Mouse (Mus musculus): ENCODE data around the gene Samsn1. TPM values are rescaled to one million over a fixed set of nuclear protein-coding genes. Genes with fewer than 3 reads are reported as not detected.

The Samsn1 gene
- polyA plus RNA-seq, 1 experiment from 2014 or later, result 0.81 TPM

- Histone ChIP-seq H3K4me2 (replicated peaks; ENCODE audit: low read depth) (no peak overlapping the region), H3K9me3 (ENCODE audit: control insufficient read depth, low read length) (no peaks in the 10 kb centered on the region), H3K9ac (ENCODE audit: low read length) (no peak overlapping the region), H3K27ac (replicated peaks) (no peak overlapping the region), H3K36me3 (ENCODE audit: control insufficient read depth, insufficient read depth, low read length) (no peaks in the 10 kb centered on the region), H3K4me1 (replicated peaks; ENCODE audit: control insufficient read depth, insufficient read depth) (no peaks in the 10 kb centered on the region), H3K27me3 (ENCODE audit: control insufficient read depth, insufficient read depth, low read length) (no peaks in the 10 kb centered on the region), H3K4me3 (ENCODE audit: low read depth, low read length) (no peak overlapping the region)
- 73% methylated on average over 2 of the region's 2 CpGs for WGBS
- ATAC-seq (ENCODE audit: low FRiP score, low TSS enrichment), result no peak
- TF ChIP-seq CTCF (IDR thresholded peaks at IDR 0.05; ENCODE audit: low read depth) (no peak), EP300 (optimal IDR thresholded peaks at IDR 0.05) (no peak)
- no peak for DNase-seq (ENCODE audit: low spot score)
Observed at GRCm38 (mm10) chr16:75852485-75852884, 169.6 kb downstream of the Samsn1 start.

DNA sequence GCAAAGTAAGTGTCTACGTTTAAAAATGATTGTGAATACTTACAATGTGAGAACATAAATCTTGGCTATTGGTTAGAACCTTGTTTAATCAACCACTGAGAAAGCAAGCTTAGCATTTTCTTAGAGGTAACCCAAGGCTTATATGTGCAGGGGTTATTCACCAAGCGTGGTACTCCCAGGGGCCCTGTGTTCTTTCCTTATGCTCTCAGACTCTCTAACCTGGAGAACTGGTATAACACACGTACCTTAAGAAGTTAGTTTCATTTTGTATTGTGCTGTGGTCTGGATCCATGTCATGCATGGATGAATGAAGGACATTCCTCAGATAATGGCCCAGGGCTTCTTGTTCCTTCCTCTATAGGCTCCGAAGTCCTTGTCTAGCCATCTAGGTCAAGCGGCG is 173.0 kb downstream of the Samsn1 start:
- DNase-seq (ENCODE audit: low spot score) (no peak), ATAC-seq (ENCODE audit: low FRiP score, low TSS enrichment) (no peak)
- H3K9me3 ChIP-seq (ENCODE audit: control insufficient read depth, low read length), result no peaks in the 10 kb centered on the region
- H3K4me1 ChIP-seq (replicated peaks; ENCODE audit: control insufficient read depth, insufficient read depth), result no peaks in the 10 kb centered on the region
- TF ChIP-seq EP300 (optimal IDR thresholded peaks at IDR 0.05), result no peak
- TF ChIP-seq CTCF (IDR thresholded peaks at IDR 0.05; ENCODE audit: low read depth), result no peak
- no peaks in the 10 kb centered on the region for H3K36me3 ChIP-seq (ENCODE audit: control insufficient read depth, insufficient read depth, low read length)
- H3K4me2 ChIP-seq (replicated peaks; ENCODE audit: low read depth), result no peak overlapping the region
- no peak overlapping the region for H3K9ac ChIP-seq (ENCODE audit: low read length)
- H3K27me3 ChIP-seq (ENCODE audit: control insufficient read depth, insufficient read depth, low read length), result no peaks in the 10 kb centered on the region
- H3K27ac ChIP-seq (replicated peaks), result no peak overlapping the region
- H3K4me3 ChIP-seq (ENCODE audit: low read depth, low read length), result no peak overlapping the region
- 89% methylated on average over 6 of the region's 6 CpGs for WGBS

DNA sequence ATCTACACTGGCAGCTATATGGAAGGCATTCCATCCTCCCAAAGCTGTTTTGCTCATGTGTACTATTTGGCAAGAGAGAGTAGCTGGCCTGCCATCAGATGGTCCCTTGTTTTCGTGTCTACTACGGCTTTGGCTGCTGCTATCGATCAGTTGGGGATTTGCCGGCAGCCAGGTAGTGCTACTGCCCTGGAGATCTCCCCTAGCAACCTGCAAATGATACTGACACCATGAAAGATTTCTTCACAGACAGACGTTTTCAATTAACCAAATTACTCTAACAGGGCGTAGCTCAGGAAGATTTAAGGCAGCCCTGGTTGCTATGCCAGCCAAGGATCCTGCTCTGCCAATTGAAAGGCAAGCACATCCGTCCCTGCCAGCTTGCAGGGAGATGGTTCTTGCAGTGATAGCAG is 178.4 kb downstream of the Samsn1 start:
- H3K4me2 ChIP-seq (replicated peaks; ENCODE audit: low read depth), result no peak overlapping the region
- ATAC-seq (ENCODE audit: low FRiP score, low TSS enrichment), result no peak
- no peaks in the 10 kb centered on the region for H3K4me1 ChIP-seq (replicated peaks; ENCODE audit: control insufficient read depth, insufficient read depth)
- H3K27me3 ChIP-seq (ENCODE audit: control insufficient read depth, insufficient read depth, low read length), result no peaks in the 10 kb centered on the region
- no peak overlapping the region for H3K27ac ChIP-seq (replicated peaks)
- DNase-seq (ENCODE audit: low spot score), result no peak
- no peak overlapping the region for H3K9ac ChIP-seq (ENCODE audit: low read length)
- H3K36me3 ChIP-seq (ENCODE audit: control insufficient read depth, insufficient read depth, low read length), result no peaks in the 10 kb centered on the region
- TF ChIP-seq EP300 (optimal IDR thresholded peaks at IDR 0.05) (no peak), CTCF (IDR thresholded peaks at IDR 0.05; ENCODE audit: low read depth) (no peak)
- H3K4me3 ChIP-seq (ENCODE audit: low read depth, low read length), result no peak overlapping the region
- H3K9me3 ChIP-seq (ENCODE audit: control insufficient read depth, low read length), result no peaks in the 10 kb centered on the region
- 79% methylated on average over 7 of the region's 7 CpGs for WGBS

DNA sequence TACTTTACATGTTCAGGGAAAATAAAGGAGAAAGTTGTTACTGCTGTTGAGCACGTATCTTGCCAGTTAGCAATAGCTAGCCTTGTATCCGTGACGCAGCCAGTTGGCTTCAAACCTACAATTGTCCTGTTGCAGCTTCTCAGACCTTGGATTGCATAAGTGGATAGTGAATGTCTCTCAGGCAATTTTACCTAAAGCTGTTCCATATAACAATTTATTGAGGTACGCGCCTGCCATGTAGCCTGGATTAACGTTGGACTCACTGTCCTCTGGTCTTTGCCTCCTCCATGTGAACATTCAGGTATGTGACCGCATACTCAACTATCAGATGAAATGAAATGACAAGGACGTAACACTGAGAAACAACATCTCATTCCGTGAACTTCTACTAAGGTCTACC is 179.1 kb downstream of the Samsn1 start:
- H3K4me3 ChIP-seq (ENCODE audit: low read depth, low read length), result no peak overlapping the region
- 90% methylated on average over 9 of the region's 9 CpGs for whole genome bisulfite sequencing
- H3K27me3 ChIP-seq (ENCODE audit: control insufficient read depth, insufficient read depth, low read length), result no peaks in the 10 kb centered on the region
- no peak overlapping the region for H3K27ac ChIP-seq (replicated peaks)
- no peaks in the 10 kb centered on the region for H3K36me3 ChIP-seq (ENCODE audit: control insufficient read depth, insufficient read depth, low read length)
- ATAC-seq (ENCODE audit: low FRiP score, low TSS enrichment) (no peak), DNase-seq (ENCODE audit: low spot score) (no peak)
- no peak overlapping the region for H3K4me2 ChIP-seq (replicated peaks; ENCODE audit: low read depth)
- H3K9ac ChIP-seq (ENCODE audit: low read length), result no peak overlapping the region
- no peaks in the 10 kb centered on the region for H3K4me1 ChIP-seq (replicated peaks; ENCODE audit: control insufficient read depth, insufficient read depth)
- no peaks in the 10 kb centered on the region for H3K9me3 ChIP-seq (ENCODE audit: control insufficient read depth, low read length)
- TF ChIP-seq CTCF (IDR thresholded peaks at IDR 0.05; ENCODE audit: low read depth), result no peak
- TF ChIP-seq EP300 (optimal IDR thresholded peaks at IDR 0.05), result no peak

- Histone ChIP-seq H3K9ac (ENCODE audit: low read length) (no peak overlapping the region), H3K27ac (replicated peaks) (no peak overlapping the region), H3K4me3 (ENCODE audit: low read depth, low read length) (no peak overlapping the region), H3K27me3 (ENCODE audit: control insufficient read depth, insufficient read depth, low read length) (no peaks in the 10 kb centered on the region), H3K4me1 (replicated peaks; ENCODE audit: control insufficient read depth, insufficient read depth) (no peaks in the 10 kb centered on the region), H3K4me2 (replicated peaks; ENCODE audit: low read depth) (no peak overlapping the region), H3K9me3 (ENCODE audit: control insufficient read depth, low read length) (no peaks in the 10 kb centered on the region), H3K36me3 (ENCODE audit: control insufficient read depth, insufficient read depth, low read length) (no peaks in the 10 kb centered on the region)
- WGBS, result 85% methylated on average over 9 of the region's 9 CpGs
- DNase-seq (ENCODE audit: low spot score) (no peak), ATAC-seq (ENCODE audit: low FRiP score, low TSS enrichment) (no peak)
- TF ChIP-seq CTCF (IDR thresholded peaks at IDR 0.05; ENCODE audit: low read depth) (no peak), EP300 (optimal IDR thresholded peaks at IDR 0.05) (no peak)
Observed at GRCm38 (mm10) chr16:75842569-75842968, 179.5 kb downstream of the Samsn1 start.

DNA sequence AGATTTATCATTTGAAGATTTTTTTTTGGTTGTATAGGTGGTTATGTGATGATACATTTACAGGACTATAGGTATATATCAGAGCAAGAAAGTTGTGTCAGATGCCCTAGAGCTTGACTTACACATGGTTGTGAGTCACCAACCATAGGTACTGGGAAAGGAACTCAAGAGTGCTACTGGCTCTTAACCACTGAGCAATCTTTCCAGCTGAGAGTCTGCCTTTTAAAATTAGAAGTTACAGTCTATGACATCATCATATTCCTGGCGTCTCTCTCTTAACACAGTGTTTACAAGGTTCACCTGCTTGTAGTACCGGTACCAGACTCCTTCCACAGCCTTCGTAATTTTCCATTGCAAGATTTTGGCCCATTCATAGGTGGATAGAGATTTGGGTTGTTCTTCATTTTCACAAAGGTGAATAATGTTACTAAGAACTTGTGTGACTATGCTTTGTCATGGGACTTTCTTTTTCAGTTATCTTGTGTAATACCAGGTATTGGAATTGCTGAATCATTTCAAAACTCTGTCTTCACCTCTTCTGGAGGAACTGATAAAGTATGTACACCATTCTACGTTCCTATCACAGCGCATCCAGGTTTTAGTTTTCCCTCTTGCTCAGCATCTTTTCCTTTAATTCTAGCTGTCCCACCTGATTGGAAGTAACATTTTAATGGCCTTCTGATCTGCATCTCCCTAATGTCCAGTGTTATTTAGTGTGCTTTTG is 184.2 kb downstream of the Samsn1 start:
- H3K4me1 ChIP-seq (replicated peaks; ENCODE audit: control insufficient read depth, insufficient read depth), result no peaks in the 10 kb centered on the region
- H3K27me3 ChIP-seq (ENCODE audit: control insufficient read depth, insufficient read depth, low read length), result no peaks in the 10 kb centered on the region
- TF ChIP-seq CTCF (IDR thresholded peaks at IDR 0.05; ENCODE audit: low read depth), result no peak
- no peak for TF ChIP-seq EP300 (optimal IDR thresholded peaks at IDR 0.05)
- no peaks in the 10 kb centered on the region for H3K36me3 ChIP-seq (ENCODE audit: control insufficient read depth, insufficient read depth, low read length)
- no peak for ATAC-seq (ENCODE audit: low FRiP score, low TSS enrichment)
- no peak overlapping the region for H3K27ac ChIP-seq (replicated peaks)
- H3K9me3 ChIP-seq (ENCODE audit: control insufficient read depth, low read length), result no peaks in the 10 kb centered on the region
- WGBS, result 82% methylated on average over 5 of the region's 5 CpGs
- DNase-seq (ENCODE audit: low spot score), result no peak
- H3K4me2 ChIP-seq (replicated peaks; ENCODE audit: low read depth), result no peak overlapping the region
- H3K9ac ChIP-seq (ENCODE audit: low read length), result no peak overlapping the region
- no peak overlapping the region for H3K4me3 ChIP-seq (ENCODE audit: low read depth, low read length)
